Mouse (Mus musculus) myocyte (in vitro differentiated cells): ENCODE results near the gene Ajap1. TPM values are rescaled to one million over a fixed set of nuclear protein-coding genes. Genes with fewer than 3 reads are reported as not detected.

ENCODE experiments used
- H3K27me3 ChIP-seq: one replicate; pipeline ENCODE4 v1.6.1; 2011; ENCODE audit not compliant: control insufficient read depth, insufficient read depth, insufficient read length
- H3K36me3 ChIP-seq: one replicate; pipeline ENCODE4 v1.6.1; 2011; ENCODE audit not compliant: control insufficient read depth, insufficient read depth
- H3K4me2 ChIP-seq: one replicate; pipeline ENCODE4 v1.6.1; 2011; ENCODE audit warnings: low read depth, control low read depth
- H3K4me3 ChIP-seq: one replicate; pipeline ENCODE4 v1.5.1; 2011; ENCODE audit warnings: mild to moderate bottlenecking, control low read depth, moderate library complexity
- H3K79me2 ChIP-seq: one replicate; pipeline ENCODE4 v1.6.1; 2011; ENCODE audit not compliant: control insufficient read depth, insufficient read depth
- H3ac ChIP-seq: one replicate; pipeline ENCODE4 v1.6.1; 2011; ENCODE audit not compliant: control insufficient read depth, insufficient read length
- CEBPB ChIP-seq: IDR thresholded peaks from 2 replicates; pipeline ENCODE4 v1.6.1; 2011; ENCODE audit warnings: mild to moderate bottlenecking, moderate library complexity; ENCODE audit not compliant: poor library complexity, insufficient read depth, severe bottlenecking
- E2F4 ChIP-seq: IDR thresholded peaks from one replicate; pipeline ENCODE4 v1.6.1; 2011; ENCODE audit warnings: mild to moderate bottlenecking, control low read depth, moderate library complexity; ENCODE audit not compliant: insufficient read depth
- MAX ChIP-seq: IDR thresholded peaks from one replicate; pipeline ENCODE4 v1.6.1; 2011; ENCODE audit warnings: low read depth, mild to moderate bottlenecking, control low read depth
- MYOD1 ChIP-seq, 3 experiments: IDR thresholded peaks; one replicate each; pipeline ENCODE4 v1.6.1; 2011; ENCODE audit warnings: control low read depth in 2 of 3, low read depth in 2 of 3, mild to moderate bottlenecking in 2 of 3, moderate library complexity in 1 of 3; ENCODE audit not compliant: insufficient read length in 2 of 3, control insufficient read depth in 1 of 3
- MYOG ChIP-seq, 3 experiments: IDR thresholded peaks; one replicate each; pipeline ENCODE4 v1.6.1; 2011; ENCODE audit warnings: control low read depth in 2 of 3, low read depth in 2 of 3, mild to moderate bottlenecking in 2 of 3; ENCODE audit not compliant: insufficient read length in 2 of 3, control insufficient read depth in 1 of 3, insufficient read depth in 1 of 3
- POLR2A ChIP-seq: IDR thresholded peaks from one replicate; pipeline ENCODE4 v1.6.1; 2011; ENCODE audit warnings: low read depth, mild to moderate bottlenecking, control low read depth, moderate library complexity; ENCODE audit not compliant: insufficient read length
- POLR2AphosphoS2 ChIP-seq: IDR thresholded peaks from one replicate; pipeline ENCODE4 v1.6.1; 2011; ENCODE audit warnings: low read depth, control low read depth; ENCODE audit not compliant: insufficient read length
- REST ChIP-seq: IDR thresholded peaks from one replicate; pipeline ENCODE4 v1.6.1; 2011; ENCODE audit warnings: mild to moderate bottlenecking, control low read depth, moderate library complexity; ENCODE audit not compliant: insufficient read depth, insufficient read length
- SRF ChIP-seq: IDR thresholded peaks from one replicate; pipeline ENCODE4 v1.6.1; 2011; ENCODE audit warnings: low read depth; ENCODE audit not compliant: control insufficient read depth, insufficient read length
- TCF12 ChIP-seq: IDR thresholded peaks from one replicate; pipeline ENCODE4 v1.6.1; 2011; ENCODE audit warnings: mild to moderate bottlenecking, control low read depth; ENCODE audit not compliant: poor library complexity, insufficient read depth, severe bottlenecking
- TCF3 ChIP-seq: IDR thresholded peaks from one replicate; pipeline ENCODE4 v1.6.1; 2011; ENCODE audit warnings: low read depth, control low read depth; ENCODE audit not compliant: insufficient read length
- USF1 ChIP-seq: IDR thresholded peaks from one replicate; pipeline ENCODE4 v1.6.1; 2011; ENCODE audit warnings: low read depth, mild to moderate bottlenecking, control low read depth, moderate library complexity
- polyA plus RNA-seq: library from polyadenylated mRNA; unstranded; fragments of >200 nt; fragmentation: generic; extraction: Trizol; gene quantifications from one replicate; pipeline ENCODE4 v1.2.1, GENCODE M21; 2012; ENCODE audit warnings: missing spikeins

Ajap1 gene
- polyA plus RNA-seq, 1 experiment = not detected

DNA sequence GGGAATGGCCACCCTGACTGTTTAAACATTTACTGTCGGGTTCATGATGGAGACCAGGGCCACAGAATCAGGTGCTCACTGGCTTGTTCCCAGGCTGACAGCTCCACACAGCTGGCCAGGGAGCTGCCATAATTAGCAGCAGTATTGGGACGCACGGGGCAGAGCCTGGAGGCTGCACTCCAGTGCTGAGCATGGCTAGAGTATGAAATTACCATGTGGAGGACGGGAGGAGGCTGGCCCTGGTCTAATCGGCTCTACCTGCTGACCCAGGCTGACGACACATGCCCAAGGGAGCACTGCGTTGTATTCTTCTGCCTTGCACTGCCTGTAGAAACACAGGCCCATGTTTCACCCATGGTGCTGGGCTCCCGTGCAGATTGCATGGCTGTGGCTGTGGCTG is 6.5 kb upstream of the Ajap1 start:
- Histone ChIP-seq H3ac (no peak overlapping the region), H3K4me2 (no peak overlapping the region), H3K36me3 (no peaks in the 10 kb centered on the region), H3K79me2 (no peaks in the 10 kb centered on the region), H3K27me3 (no peaks in the 10 kb centered on the region), H3K4me3 (no peak overlapping the region)
- TF ChIP-seq MAX (no peak), REST (no peak), MYOD1 (IDR thresholded peaks at IDR 0.05; ENCODE audit: control insufficient read depth in 1 of 3, insufficient read length in 2 of 3, low read depth in 2 of 3) (no peak), CEBPB (no peak), USF1 (no peak)

- Histone ChIP-seq H3K4me2 (no peak overlapping the region), H3K36me3 (no peaks in the 10 kb centered on the region), H3K27me3 (no peaks in the 10 kb centered on the region), H3K79me2 (no peaks in the 10 kb centered on the region), H3K4me3 (no peak overlapping the region), H3ac (no peak overlapping the region)
- TF ChIP-seq MYOD1 (IDR thresholded peaks at IDR 0.05; ENCODE audit: control insufficient read depth in 1 of 3, insufficient read length in 2 of 3, low read depth in 2 of 3) (no peak), TCF3 (no peak), POLR2A (no peak), MYOG (IDR thresholded peaks at IDR 0.05; ENCODE audit: control insufficient read depth in 1 of 3, insufficient read depth in 1 of 3, insufficient read length in 2 of 3, low read depth in 2 of 3) (no peak), E2F4 (no peak), TCF12 (no peak), POLR2AphosphoS2 (no peak), MAX (no peak), CEBPB (no peak), REST (no peak), USF1 (no peak)
Measured at GRCm38 (mm10) chr4:153485913-153486312, 3.3 kb upstream of the Ajap1 start.

- H3K79me2 ChIP-seq = no peaks in the 10 kb centered on the region
- H3K36me3 ChIP-seq = no peaks in the 10 kb centered on the region
- no peak overlapping the region for H3ac ChIP-seq
- H3K4me3 ChIP-seq = no peak overlapping the region
- TF ChIP-seq USF1 (no peak), MAX (no peak)
- no peaks in the 10 kb centered on the region for H3K27me3 ChIP-seq
- H3K4me2 ChIP-seq = no peak overlapping the region
Measured at GRCm38 (mm10) chr4:153484392-153484791, 1.8 kb upstream of the Ajap1 start.

DNA sequence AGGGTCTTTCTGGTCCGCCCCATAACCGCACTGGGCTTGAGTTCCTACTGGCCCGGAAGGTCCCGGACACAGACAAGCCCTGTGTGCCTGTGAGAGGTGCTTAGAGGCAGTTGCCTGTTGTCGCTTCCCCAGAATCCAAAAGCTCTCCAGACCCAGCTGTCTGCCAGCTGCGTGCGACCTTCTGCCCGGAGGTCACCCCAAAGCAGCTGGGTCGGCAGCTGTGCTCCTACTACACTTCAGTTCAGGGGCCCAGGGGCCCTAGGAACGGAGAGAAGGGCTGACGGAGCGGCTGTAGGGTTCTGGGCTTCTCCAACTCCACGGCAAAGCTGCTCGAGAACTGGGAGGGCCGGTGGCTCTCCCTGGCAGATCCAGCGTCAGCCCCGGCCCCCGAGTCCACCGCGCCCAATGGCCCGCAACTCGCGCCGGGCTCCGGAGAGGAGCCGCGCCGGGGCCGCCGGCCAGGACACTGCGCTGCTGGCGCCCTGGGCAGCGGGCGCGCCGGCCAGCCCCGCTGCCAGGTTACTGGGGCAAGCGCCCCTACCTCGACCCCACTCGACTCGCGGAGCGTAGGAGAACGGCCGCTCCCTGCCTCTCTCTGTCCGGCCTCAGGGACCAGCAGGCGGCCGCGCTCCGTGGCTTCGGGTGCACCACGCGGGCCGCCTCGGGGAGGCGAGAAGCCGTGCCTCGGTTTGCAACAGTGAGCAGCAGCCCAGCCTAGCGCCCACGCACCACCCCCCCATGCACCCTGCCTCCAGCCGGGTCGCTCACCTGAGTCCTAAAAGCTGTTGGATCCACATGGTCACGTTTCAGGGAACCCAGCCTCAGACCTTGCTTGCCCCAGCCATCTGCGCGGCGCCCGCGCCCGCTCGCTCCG is 1.0 kb downstream of the Ajap1 start:
- TF ChIP-seq POLR2AphosphoS2 = no peak
- no peak for TF ChIP-seq E2F4
- Histone ChIP-seq H3K4me3 (no peak overlapping the region), H3ac (no peak overlapping the region), H3K36me3 (no peaks in the 10 kb centered on the region), H3K27me3 (no peaks in the 10 kb centered on the region), H3K4me2 (no peak overlapping the region), H3K79me2 (no peaks in the 10 kb centered on the region)

DNA sequence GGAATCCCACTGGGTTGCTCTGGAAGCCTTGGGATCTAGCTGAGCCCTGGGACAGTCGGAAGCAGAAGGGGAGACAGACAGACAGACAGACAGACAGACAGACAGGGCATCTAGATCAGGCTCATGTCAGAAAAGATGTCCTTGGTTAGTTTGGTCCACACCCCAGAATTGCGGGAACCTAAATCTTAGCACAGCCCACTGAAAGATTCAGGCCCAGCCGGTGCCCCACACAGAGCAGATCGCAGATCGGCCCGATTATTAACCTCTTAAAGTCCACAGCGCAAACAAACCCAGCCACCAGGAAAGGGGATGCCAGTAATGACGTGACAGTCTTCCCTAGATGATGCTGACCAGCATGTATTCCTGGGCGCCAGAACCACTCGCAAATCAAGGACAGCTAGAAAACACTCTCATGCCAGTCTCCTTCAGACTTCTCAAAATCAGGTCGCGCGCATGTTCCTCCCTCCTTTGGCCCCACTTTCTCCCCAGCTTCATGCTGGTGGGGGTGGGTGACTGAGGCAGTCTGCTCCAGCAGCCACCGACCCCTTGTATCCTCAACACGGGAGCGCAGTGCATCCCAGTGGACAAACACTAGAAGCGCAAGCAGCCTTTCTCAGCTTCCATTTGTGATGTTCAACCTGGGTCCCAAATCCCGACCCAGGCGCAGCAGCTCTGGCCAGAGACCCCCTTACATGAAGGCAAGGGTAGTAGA is 1.9 kb downstream of the Ajap1 start:
- Histone ChIP-seq H3K4me2 (no peak overlapping the region), H3K4me3 (no peak overlapping the region), H3K27me3 (no peaks in the 10 kb centered on the region), H3K36me3 (no peaks in the 10 kb centered on the region), H3K79me2 (no peaks in the 10 kb centered on the region), H3ac (no peak overlapping the region)
- TF ChIP-seq REST = no peak
- no peak for TF ChIP-seq MYOG (IDR thresholded peaks at IDR 0.05; ENCODE audit: control insufficient read depth in 1 of 3, insufficient read depth in 1 of 3, insufficient read length in 2 of 3, low read depth in 2 of 3)
- no peak for TF ChIP-seq E2F4
- no peak for TF ChIP-seq CEBPB
- TF ChIP-seq MYOD1 (IDR thresholded peaks at IDR 0.05; ENCODE audit: control insufficient read depth in 1 of 3, insufficient read length in 2 of 3, low read depth in 2 of 3) = no peak
- no peak for TF ChIP-seq USF1
- TF ChIP-seq TCF3 = no peak
- TF ChIP-seq SRF = no peak
- no peak for TF ChIP-seq MAX
- TF ChIP-seq POLR2AphosphoS2 = no peak
- TF ChIP-seq TCF12 = no peak
- no peak for TF ChIP-seq POLR2A
